Mouse (Mus musculus): ENCODE data around the gene Fmo3. TPM values are rescaled to one million over a fixed set of nuclear protein-coding genes. Genes with fewer than 3 reads are reported as not detected.

The Fmo3 gene
- polyA plus RNA-seq, 1 experiment from 2014 or later: not detected

DNA sequence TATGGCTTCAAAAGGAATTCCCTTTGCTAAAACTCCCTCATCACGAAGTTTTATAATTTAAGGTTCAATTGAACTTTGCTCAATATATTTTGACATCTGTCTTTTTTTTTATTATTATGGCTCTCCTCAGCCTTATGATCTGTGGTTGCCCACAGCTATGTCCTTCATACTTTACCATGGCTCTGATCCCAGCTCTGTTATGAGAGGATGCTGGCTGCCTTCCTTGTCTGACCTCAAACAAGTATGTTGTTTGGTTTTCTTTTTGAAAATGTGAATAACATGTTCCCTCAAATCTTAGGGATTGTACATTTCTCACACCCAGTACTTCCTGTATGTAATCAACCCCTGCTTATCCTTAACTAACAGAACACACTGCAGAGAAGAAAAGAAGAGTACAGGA lies 26.9 kb downstream of the Fmo3 start:
- 73% methylated on average over 1 of the region's 1 CpGs for WGBS
- ATAC-seq (ENCODE audit: low read depth) (peak; percentile 57; the same call in 1 of the 2 replicates), DNase-seq (ENCODE audit: low spot score) (peak; percentile 60)
- H3K4me3 ChIP-seq (ENCODE audit: low read depth, low read length): no peak overlapping the region
- H3K9me3 ChIP-seq (ENCODE audit: control insufficient read depth, low read length): no peaks in the 10 kb centered on the region
- no peak overlapping the region for H3K27ac ChIP-seq (replicated peaks; ENCODE audit: low read depth, low read length)
- no peaks in the 10 kb centered on the region for H3K27me3 ChIP-seq (replicated peaks; ENCODE audit: control insufficient read depth, insufficient read depth, low read length)
- no peaks in the 10 kb centered on the region for H3K4me1 ChIP-seq (ENCODE audit: control insufficient read depth, insufficient read depth, low read length)
- H3K36me3 ChIP-seq (ENCODE audit: control insufficient read depth, insufficient read depth, low read length): no peaks in the 10 kb centered on the region
- no peak overlapping the region for H3K4me2 ChIP-seq (ENCODE audit: low read depth, low read length)
- no peak overlapping the region for H3K9ac ChIP-seq (ENCODE audit: low read depth, low read length)

- WGBS: 36% methylated on average over 2 of the region's 2 CpGs
Measured at GRCm38 (mm10) chr1:162953079-162953478, 31.2 kb downstream of the Fmo3 start.

GRCm38 (mm10) chr1:162949763-162950162 lies 34.6 kb downstream of the Fmo3 start:
- WGBS: 84% methylated on average over 1 of the region's 1 CpGs
- H3K4me2 ChIP-seq (ENCODE audit: low read depth, low read length): no peak overlapping the region
- H3K36me3 ChIP-seq (ENCODE audit: control insufficient read depth, insufficient read depth, low read length): no peaks in the 10 kb centered on the region
- H3K27ac ChIP-seq (replicated peaks; ENCODE audit: low read depth, low read length): no peak overlapping the region
- H3K4me1 ChIP-seq (ENCODE audit: control insufficient read depth, insufficient read depth, low read length): 0 out of 2 replicates have a peak, but pooled peaks cover 8% of the 10 kb centered on the region
- H3K9me3 ChIP-seq (ENCODE audit: control insufficient read depth, low read length): no peaks in the 10 kb centered on the region
- no peak overlapping the region for H3K9ac ChIP-seq (ENCODE audit: low read depth, low read length)
- no peak for ATAC-seq (ENCODE audit: low read depth)
- H3K4me3 ChIP-seq (ENCODE audit: low read depth, low read length): no peak overlapping the region
- DNase-seq (ENCODE audit: low spot score): no peak
- no peaks in the 10 kb centered on the region for H3K27me3 ChIP-seq (replicated peaks; ENCODE audit: control insufficient read depth, insufficient read depth, low read length)

More at GRCm38 (mm10) chr1:162953079-162953478, 31.2 kb downstream of the Fmo3 start:
- no peaks in the 10 kb centered on the region for H3K4me1 ChIP-seq (ENCODE audit: control insufficient read depth, insufficient read depth, low read length)
- ATAC-seq (ENCODE audit: low read depth): no peak
- no peak overlapping the region for H3K4me2 ChIP-seq (ENCODE audit: low read depth, low read length)
- DNase-seq (ENCODE audit: low spot score): no peak
- no peaks in the 10 kb centered on the region for H3K9me3 ChIP-seq (ENCODE audit: control insufficient read depth, low read length)
- H3K9ac ChIP-seq (ENCODE audit: low read depth, low read length): no peak overlapping the region
- H3K36me3 ChIP-seq (ENCODE audit: control insufficient read depth, insufficient read depth, low read length): no peaks in the 10 kb centered on the region
- no peak overlapping the region for H3K4me3 ChIP-seq (ENCODE audit: low read depth, low read length)
- H3K27me3 ChIP-seq (replicated peaks; ENCODE audit: control insufficient read depth, insufficient read depth, low read length): no peaks in the 10 kb centered on the region
- no peak overlapping the region for H3K27ac ChIP-seq (replicated peaks; ENCODE audit: low read depth, low read length)

GRCm38 (mm10) chr1:162947934-162948333 lies 36.4 kb downstream of the Fmo3 start:
- Histone ChIP-seq H3K4me1 (ENCODE audit: control insufficient read depth, insufficient read depth, low read length) (0 out of 2 replicates have a peak, but pooled peaks cover 8% of the 10 kb centered on the region), H3K9ac (ENCODE audit: low read depth, low read length) (no peak overlapping the region), H3K4me3 (ENCODE audit: low read depth, low read length) (no peak overlapping the region), H3K27ac (replicated peaks; ENCODE audit: low read depth, low read length) (no peak overlapping the region), H3K27me3 (replicated peaks; ENCODE audit: control insufficient read depth, insufficient read depth, low read length) (no peaks in the 10 kb centered on the region), H3K36me3 (ENCODE audit: control insufficient read depth, insufficient read depth, low read length) (no peaks in the 10 kb centered on the region), H3K4me2 (ENCODE audit: low read depth, low read length) (no peak overlapping the region), H3K9me3 (ENCODE audit: control insufficient read depth, low read length) (no peaks in the 10 kb centered on the region)
- DNase-seq (ENCODE audit: low spot score) (no peak), ATAC-seq (ENCODE audit: low read depth) (no peak)
- WGBS: 76% methylated on average over 6 of the region's 6 CpGs

- H3K9me3 ChIP-seq (ENCODE audit: control insufficient read depth, low read length): no peaks in the 10 kb centered on the region
- no peak overlapping the region for H3K4me3 ChIP-seq (ENCODE audit: low read depth, low read length)
- no peaks in the 10 kb centered on the region for H3K36me3 ChIP-seq (ENCODE audit: control insufficient read depth, insufficient read depth, low read length)
- H3K4me1 ChIP-seq (ENCODE audit: control insufficient read depth, insufficient read depth, low read length): 0 out of 2 replicates have a peak, but pooled peaks cover 8% of the 10 kb centered on the region
- ATAC-seq (ENCODE audit: low read depth): peak; percentile 83; the same call in 1 of the 2 replicates
- no peak overlapping the region for H3K4me2 ChIP-seq (ENCODE audit: low read depth, low read length)
- H3K27ac ChIP-seq (replicated peaks; ENCODE audit: low read depth, low read length): no peak overlapping the region
- H3K27me3 ChIP-seq (replicated peaks; ENCODE audit: control insufficient read depth, insufficient read depth, low read length): no peaks in the 10 kb centered on the region
- H3K9ac ChIP-seq (ENCODE audit: low read depth, low read length): no peak overlapping the region
- 43% methylated on average over 4 of the region's 4 CpGs for WGBS
- DNase-seq (ENCODE audit: low spot score): peak; percentile 54
Measured at GRCm38 (mm10) chr1:162946837-162947558, 37.3 kb downstream of the Fmo3 start.

DNA sequence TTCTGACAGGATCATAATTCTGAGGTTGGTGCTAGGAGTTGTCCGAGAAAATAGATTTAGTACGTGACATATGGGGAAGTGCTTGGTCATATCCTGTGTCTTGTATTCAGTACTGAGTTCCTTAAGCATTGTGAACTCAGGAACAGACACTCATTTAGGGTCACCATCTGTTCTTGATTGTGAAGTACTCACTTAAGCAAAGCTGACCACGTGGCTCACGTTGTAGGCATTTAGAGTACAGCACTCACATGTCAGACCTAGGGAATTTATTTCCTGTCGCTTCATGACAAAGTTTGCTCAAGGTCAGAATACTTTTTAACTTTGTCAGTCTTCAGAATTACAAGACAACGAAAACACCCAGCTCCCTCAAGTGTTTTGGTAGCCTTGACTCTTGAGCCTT lies 40.6 kb downstream of the Fmo3 start:
- Histone ChIP-seq H3K36me3 (ENCODE audit: control insufficient read depth, insufficient read depth, low read length) (no peaks in the 10 kb centered on the region), H3K4me2 (ENCODE audit: low read depth, low read length) (no peak overlapping the region), H3K27ac (replicated peaks; ENCODE audit: low read depth, low read length) (no peak overlapping the region), H3K4me1 (ENCODE audit: control insufficient read depth, insufficient read depth, low read length) (0 out of 2 replicates have a peak, but pooled peaks cover 8% of the 10 kb centered on the region), H3K4me3 (ENCODE audit: low read depth, low read length) (no peak overlapping the region), H3K9ac (ENCODE audit: low read depth, low read length) (no peak overlapping the region), H3K9me3 (ENCODE audit: control insufficient read depth, low read length) (no peaks in the 10 kb centered on the region), H3K27me3 (replicated peaks; ENCODE audit: control insufficient read depth, insufficient read depth, low read length) (no peaks in the 10 kb centered on the region)
- ATAC-seq (ENCODE audit: low read depth) (no peak), DNase-seq (ENCODE audit: low spot score) (peak; percentile 16)
- 33% methylated on average over 6 of the region's 6 CpGs for WGBS

- Histone ChIP-seq H3K36me3 (ENCODE audit: control insufficient read depth, insufficient read depth, low read length) (no peaks in the 10 kb centered on the region), H3K9ac (ENCODE audit: low read depth, low read length) (no peak overlapping the region), H3K4me2 (ENCODE audit: low read depth, low read length) (no peak overlapping the region), H3K27ac (replicated peaks; ENCODE audit: low read depth, low read length) (0 out of 2 replicates have a peak overlapping the region, but pooled peaks have one; percentile 19), H3K27me3 (replicated peaks; ENCODE audit: control insufficient read depth, insufficient read depth, low read length) (no peaks in the 10 kb centered on the region), H3K9me3 (ENCODE audit: control insufficient read depth, low read length) (no peaks in the 10 kb centered on the region), H3K4me3 (ENCODE audit: low read depth, low read length) (no peak overlapping the region), H3K4me1 (ENCODE audit: control insufficient read depth, insufficient read depth, low read length) (peaks cover 7% of the 10 kb centered on the region)
- DNase-seq (ENCODE audit: low spot score) (peak; percentile 68), ATAC-seq (ENCODE audit: low read depth) (peak; percentile 79; the same call in 1 of the 2 replicates)
- 72% methylated on average over 4 of the region's 4 CpGs for WGBS
Measured at GRCm38 (mm10) chr1:162938696-162939351, 45.5 kb downstream of the Fmo3 start.

DNA sequence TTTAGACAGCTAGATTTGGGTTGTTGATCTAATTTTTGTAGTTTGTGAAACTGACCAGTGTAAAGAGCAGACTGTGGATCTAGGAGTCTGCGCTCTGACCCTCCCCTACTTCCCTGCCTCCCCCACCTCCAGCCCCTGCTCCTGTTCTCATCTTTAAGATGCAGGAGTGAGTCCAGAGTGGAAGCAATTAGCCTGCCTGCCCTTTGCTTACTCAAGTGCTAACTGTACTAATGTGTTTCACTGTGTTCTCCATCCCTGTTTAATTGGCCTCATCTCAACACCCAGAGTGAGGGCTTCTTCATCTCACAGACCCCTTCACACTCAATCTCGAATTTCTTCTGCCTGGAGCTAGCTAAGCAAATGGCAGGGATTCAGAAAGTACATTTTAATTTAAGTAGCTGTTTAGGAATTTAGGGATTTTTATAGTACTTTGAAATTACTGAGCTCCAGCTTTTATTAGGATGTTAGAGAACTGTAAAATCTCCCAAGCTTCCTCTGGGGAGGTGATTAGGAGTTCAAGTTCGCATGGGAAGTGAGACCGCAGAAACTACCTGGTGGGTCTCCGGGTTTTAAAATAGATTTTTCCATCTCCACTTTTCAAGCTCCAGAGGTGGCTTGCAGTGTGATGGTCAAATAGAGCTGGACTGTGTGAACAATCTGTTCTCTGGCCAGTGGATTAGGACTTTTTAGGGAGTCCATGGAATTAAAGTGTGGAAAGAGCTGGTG lies 46.2 kb downstream of the Fmo3 start:
- no peaks in the 10 kb centered on the region for H3K9me3 ChIP-seq (ENCODE audit: control insufficient read depth, low read length)
- no peaks in the 10 kb centered on the region for H3K27me3 ChIP-seq (replicated peaks; ENCODE audit: control insufficient read depth, insufficient read depth, low read length)
- H3K4me1 ChIP-seq (ENCODE audit: control insufficient read depth, insufficient read depth, low read length): peaks cover 7% of the 10 kb centered on the region
- H3K27ac ChIP-seq (replicated peaks; ENCODE audit: low read depth, low read length): peak overlapping the region; percentile 19; the same call in 1 of the 2 replicates
- DNase-seq (ENCODE audit: low spot score) (peak; percentile 55), ATAC-seq (ENCODE audit: low read depth) (peak; percentile 34; the same call in 1 of the 2 replicates)
- no peak overlapping the region for H3K4me3 ChIP-seq (ENCODE audit: low read depth, low read length)
- H3K9ac ChIP-seq (ENCODE audit: low read depth, low read length): no peak overlapping the region
- 60% methylated on average over 5 of the region's 5 CpGs for WGBS
- H3K4me2 ChIP-seq (ENCODE audit: low read depth, low read length): no peak overlapping the region
- no peaks in the 10 kb centered on the region for H3K36me3 ChIP-seq (ENCODE audit: control insufficient read depth, insufficient read depth, low read length)

Data from embryonic facial prominence, embryonic 14.5 days (tissue).